Mouse (Mus musculus): ENCODE measurements at regions not wholly inside any gene's neighbourhood (a gene's known extent, or its start where the extent isn't known, plus 50 kb on each side); places are given as distances from the start of the nearest gene placed in this dataset.

DNA sequence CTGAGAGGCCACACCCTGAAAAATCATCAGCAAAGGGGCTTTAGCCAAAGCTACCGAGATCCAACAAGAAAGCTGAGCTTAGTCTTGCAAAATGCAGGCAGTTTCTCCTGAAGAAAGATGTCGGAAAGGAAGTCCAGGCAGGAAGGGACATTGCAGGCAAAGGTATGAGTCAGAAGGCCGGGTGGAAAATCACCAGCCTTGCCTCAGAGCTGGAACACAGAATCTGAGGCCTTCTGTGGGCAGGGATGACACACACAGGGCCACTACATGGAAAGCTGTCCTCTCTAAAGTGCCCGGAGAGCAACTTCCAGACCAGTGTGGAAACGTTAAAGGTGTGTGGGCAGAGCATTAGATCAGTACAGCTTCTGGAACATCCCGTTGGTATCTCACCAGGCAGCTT lies 438.5 kb downstream of the Vrk1 start:
- no peak for TF ChIP-seq CTCF (IDR thresholded peaks at IDR 0.05; ENCODE audit: control insufficient read depth, insufficient read depth, insufficient replicate concordance, low read depth, low read length)
- no peak for TF ChIP-seq POLR2A (IDR thresholded peaks at IDR 0.05; ENCODE audit: control insufficient read depth, low read depth, low read length)
- peak overlapping the region; percentile 2 for H3K4me3 ChIP-seq (ENCODE audit: control insufficient read depth, low read depth, low read length)
- peaks cover 6% of the 10 kb centered on the region for H3K4me1 ChIP-seq (ENCODE audit: control insufficient read depth, insufficient read depth, low read length)
- H3K27me3 ChIP-seq (ENCODE audit: control insufficient read depth, insufficient read depth, low read length) = no peaks in the 10 kb centered on the region
- no peaks in the 10 kb centered on the region for H3K36me3 ChIP-seq (ENCODE audit: control insufficient read depth, insufficient read depth, low read length)
- H3K27ac ChIP-seq (ENCODE audit: control insufficient read depth, insufficient read depth, low read depth, low read length) = no peak overlapping the region

DNA sequence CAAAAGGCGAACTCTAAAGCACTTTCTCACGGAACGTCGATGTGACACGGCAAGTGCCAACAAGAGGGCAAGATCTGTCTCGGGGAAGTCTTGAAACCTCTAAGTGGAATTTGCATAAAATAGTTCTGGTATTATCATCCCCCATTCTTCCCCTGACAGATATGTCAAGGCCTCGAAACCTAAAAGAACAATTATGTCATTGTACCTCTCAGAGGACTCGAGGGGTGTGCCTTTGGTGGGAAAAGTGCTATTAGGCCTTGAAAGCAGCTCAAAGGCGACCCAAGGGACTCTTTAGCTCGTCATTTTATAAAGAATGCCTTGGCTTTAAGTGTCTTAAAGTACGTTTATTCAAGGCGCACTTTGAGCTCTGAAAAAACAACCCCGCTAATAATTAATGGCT lies 443.5 kb downstream of the Vrk1 start:
- Histone ChIP-seq H3K36me3 (ENCODE audit: control insufficient read depth, insufficient read depth, low read length) (no peaks in the 10 kb centered on the region), H3K27me3 (ENCODE audit: control insufficient read depth, insufficient read depth, low read length) (no peaks in the 10 kb centered on the region), H3K4me3 (ENCODE audit: control insufficient read depth, low read depth, low read length) (no peak overlapping the region), H3K27ac (ENCODE audit: control insufficient read depth, insufficient read depth, low read depth, low read length) (no peak overlapping the region), H3K4me1 (ENCODE audit: control insufficient read depth, insufficient read depth, low read length) (no peaks in the 10 kb centered on the region)
- no peak for TF ChIP-seq POLR2A (IDR thresholded peaks at IDR 0.05; ENCODE audit: control insufficient read depth, low read depth, low read length)
- no peak for TF ChIP-seq CTCF (IDR thresholded peaks at IDR 0.05; ENCODE audit: control insufficient read depth, insufficient read depth, insufficient replicate concordance, low read depth, low read length)

GRCm38 (mm10) chr12:106458215-106458614 lies 448.2 kb downstream of the Vrk1 start:
- H3K27me3 ChIP-seq (ENCODE audit: control insufficient read depth, insufficient read depth, low read length) = no peaks in the 10 kb centered on the region
- H3K4me3 ChIP-seq (ENCODE audit: control insufficient read depth, low read depth, low read length) = no peak overlapping the region
- H3K4me1 ChIP-seq (ENCODE audit: control insufficient read depth, insufficient read depth, low read length) = no peaks in the 10 kb centered on the region
- TF ChIP-seq POLR2A (IDR thresholded peaks at IDR 0.05; ENCODE audit: control insufficient read depth, low read depth, low read length) = no peak
- no peak for TF ChIP-seq CTCF (IDR thresholded peaks at IDR 0.05; ENCODE audit: control insufficient read depth, insufficient read depth, insufficient replicate concordance, low read depth, low read length)
- H3K27ac ChIP-seq (ENCODE audit: control insufficient read depth, insufficient read depth, low read depth, low read length) = no peak overlapping the region
- H3K36me3 ChIP-seq (ENCODE audit: control insufficient read depth, insufficient read depth, low read length) = no peaks in the 10 kb centered on the region

GRCm38 (mm10) chr12:106460650-106461049 lies 450.6 kb downstream of the Vrk1 start:
- H3K27ac ChIP-seq (ENCODE audit: control insufficient read depth, insufficient read depth, low read depth, low read length) = no peak overlapping the region
- no peak for TF ChIP-seq POLR2A (IDR thresholded peaks at IDR 0.05; ENCODE audit: control insufficient read depth, low read depth, low read length)
- TF ChIP-seq CTCF (IDR thresholded peaks at IDR 0.05; ENCODE audit: control insufficient read depth, insufficient read depth, insufficient replicate concordance, low read depth, low read length) = no peak
- no peaks in the 10 kb centered on the region for H3K27me3 ChIP-seq (ENCODE audit: control insufficient read depth, insufficient read depth, low read length)
- no peaks in the 10 kb centered on the region for H3K36me3 ChIP-seq (ENCODE audit: control insufficient read depth, insufficient read depth, low read length)
- H3K4me1 ChIP-seq (ENCODE audit: control insufficient read depth, insufficient read depth, low read length) = no peaks in the 10 kb centered on the region
- H3K4me3 ChIP-seq (ENCODE audit: control insufficient read depth, low read depth, low read length) = no peak overlapping the region

DNA sequence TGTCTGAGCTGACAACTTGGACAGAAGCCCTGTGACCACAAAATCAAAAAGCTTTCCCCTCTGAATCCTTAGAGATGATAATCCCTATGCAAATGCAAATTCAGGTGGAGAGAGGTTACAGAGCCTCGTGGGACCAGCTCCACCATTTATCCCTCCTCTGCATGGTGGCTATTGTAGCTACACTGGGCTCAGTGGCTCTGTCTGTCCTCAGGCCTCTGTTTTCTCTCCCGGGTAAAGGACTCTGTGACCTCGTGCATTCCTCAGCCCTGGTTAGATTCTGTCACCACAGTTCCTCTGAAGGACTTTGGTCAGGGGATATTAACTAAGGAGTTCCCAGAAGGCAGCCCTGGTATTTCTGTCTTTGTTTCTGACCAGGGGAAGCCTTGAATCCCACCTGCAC lies 452.3 kb downstream of the Vrk1 start:
- TF ChIP-seq CTCF (IDR thresholded peaks at IDR 0.05; ENCODE audit: control insufficient read depth, insufficient read depth, insufficient replicate concordance, low read depth, low read length) (no peak), POLR2A (IDR thresholded peaks at IDR 0.05; ENCODE audit: control insufficient read depth, low read depth, low read length) (no peak)
- Histone ChIP-seq H3K27ac (ENCODE audit: control insufficient read depth, insufficient read depth, low read depth, low read length) (no peak overlapping the region), H3K4me3 (ENCODE audit: control insufficient read depth, low read depth, low read length) (no peak overlapping the region), H3K4me1 (ENCODE audit: control insufficient read depth, insufficient read depth, low read length) (no peaks in the 10 kb centered on the region), H3K36me3 (ENCODE audit: control insufficient read depth, insufficient read depth, low read length) (no peaks in the 10 kb centered on the region), H3K27me3 (ENCODE audit: control insufficient read depth, insufficient read depth, low read length) (no peaks in the 10 kb centered on the region)

GRCm38 (mm10) chr12:106464701-106465100 lies 454.7 kb downstream of the Vrk1 start:
- no peaks in the 10 kb centered on the region for H3K4me1 ChIP-seq (ENCODE audit: control insufficient read depth, insufficient read depth, low read length)

DNA sequence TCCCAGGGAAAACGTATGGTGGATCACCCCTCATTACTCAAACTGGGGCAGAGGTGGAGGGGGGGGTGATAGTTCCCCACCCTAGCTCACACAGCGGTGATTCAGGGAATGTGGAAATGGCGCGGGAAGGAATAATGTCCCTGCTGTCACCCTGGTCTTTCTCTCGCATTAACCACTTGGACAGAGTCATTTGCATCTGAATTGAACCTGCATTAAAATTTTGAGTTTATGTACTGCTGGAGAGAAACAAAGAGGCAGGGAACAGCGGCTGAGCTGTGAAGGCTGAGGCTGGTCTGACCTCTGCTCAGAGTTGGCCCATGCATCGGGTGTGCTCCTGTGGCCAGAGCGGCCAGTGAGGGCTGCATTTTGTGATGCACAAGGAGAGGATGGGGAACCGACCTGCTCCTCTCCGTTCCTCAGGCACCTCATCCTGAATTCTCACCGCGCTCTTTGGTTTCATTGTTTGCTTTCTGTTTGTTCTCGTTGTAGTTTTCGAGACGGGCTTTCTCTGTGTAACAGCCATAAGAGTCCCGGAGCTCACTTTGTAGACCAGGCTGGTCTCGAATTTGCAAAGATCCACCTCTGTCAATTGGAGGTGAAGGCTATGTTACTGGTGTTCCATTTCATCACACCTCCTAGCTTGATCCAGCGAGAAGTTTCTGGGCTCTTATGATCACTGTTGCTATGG lies 458.3 kb downstream of the Vrk1 start:
- Histone ChIP-seq H3K27me3 (ENCODE audit: control insufficient read depth, insufficient read depth, low read length) (no peaks in the 10 kb centered on the region), H3K4me1 (ENCODE audit: control insufficient read depth, insufficient read depth, low read length) (no peaks in the 10 kb centered on the region), H3K4me3 (ENCODE audit: control insufficient read depth, low read depth, low read length) (no peak overlapping the region), H3K27ac (ENCODE audit: control insufficient read depth, insufficient read depth, low read depth, low read length) (no peak overlapping the region), H3K36me3 (ENCODE audit: control insufficient read depth, insufficient read depth, low read length) (no peaks in the 10 kb centered on the region)
- TF ChIP-seq POLR2A (IDR thresholded peaks at IDR 0.05; ENCODE audit: control insufficient read depth, low read depth, low read length) = no peak
- TF ChIP-seq CTCF (IDR thresholded peaks at IDR 0.05; ENCODE audit: control insufficient read depth, insufficient read depth, insufficient replicate concordance, low read depth, low read length) = no peak

More at GRCm38 (mm10) chr12:106464701-106465100, 454.7 kb downstream of the Vrk1 start:
- Histone ChIP-seq H3K4me3 (ENCODE audit: control insufficient read depth, low read depth, low read length) (no peak overlapping the region), H3K36me3 (ENCODE audit: control insufficient read depth, insufficient read depth, low read length) (no peaks in the 10 kb centered on the region), H3K27ac (ENCODE audit: control insufficient read depth, insufficient read depth, low read depth, low read length) (no peak overlapping the region), H3K27me3 (ENCODE audit: control insufficient read depth, insufficient read depth, low read length) (no peaks in the 10 kb centered on the region)
- no peak for TF ChIP-seq POLR2A (IDR thresholded peaks at IDR 0.05; ENCODE audit: control insufficient read depth, low read depth, low read length)
- TF ChIP-seq CTCF (IDR thresholded peaks at IDR 0.05; ENCODE audit: control insufficient read depth, insufficient read depth, insufficient replicate concordance, low read depth, low read length) = no peak

Measured in testis, adult 2 months (tissue).